Mouse (Mus musculus) embryonic fibroblast, embryonic 13.5 days (primary cell): ENCODE measurements at regions not wholly inside any gene's neighbourhood (a gene's known extent, or its start where the extent isn't known, plus 50 kb on each side); places are given as distances from the start of the nearest gene placed in this dataset.

Experiments
- CTCF ChIP-seq: IDR thresholded peaks from 2 replicates; pipeline ENCODE4 v1.5.1; 2011; ENCODE audit warnings: mild to moderate bottlenecking, control low read depth, low read length, moderate library complexity, borderline replicate concordance; ENCODE audit not compliant: insufficient read depth
- POLR2A ChIP-seq: IDR thresholded peaks from 2 replicates; pipeline ENCODE4 v1.6.1; 2011; ENCODE audit warnings: low read depth, mild to moderate bottlenecking, control low read depth, low read length, moderate library complexity

DNA sequence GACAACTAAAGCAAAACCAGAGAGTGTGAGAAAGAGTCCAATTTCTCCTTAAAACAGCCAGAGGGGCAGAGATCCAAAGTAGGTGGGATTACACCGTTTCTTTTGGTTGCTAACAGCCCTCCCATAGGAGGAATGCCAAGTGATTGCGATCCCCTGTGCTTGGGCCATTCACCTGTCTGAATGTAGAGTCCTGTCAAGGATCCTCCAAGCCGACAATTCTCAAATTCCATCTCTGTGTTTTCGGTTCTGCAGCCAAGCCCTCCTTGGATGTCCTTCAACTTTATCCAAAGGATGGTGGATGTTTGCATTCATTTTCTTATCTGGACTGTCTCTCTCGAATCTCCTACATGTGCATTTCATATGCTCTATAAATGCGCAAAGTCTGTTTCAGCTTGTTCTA, 355.3 kb upstream of the Klf4 start:
- no peak for TF ChIP-seq CTCF
- TF ChIP-seq POLR2A: no peak
